Mouse (Mus musculus) limb, embryonic 11.5 days (tissue): ENCODE data around the gene Gm39566. TPM values are rescaled to one million over a fixed set of nuclear protein-coding genes. Genes with fewer than 3 reads are reported as not detected.

Experiments
- ATAC-seq: fragments of 200-750 bp; cut with Nextera tagmentation; 2 replicates; pipeline ENCODE4 v1.8.0; 2017; ENCODE audit warnings: low read depth; ENCODE audit not compliant: insufficient number of reproducible peaks, low FRiP score, low TSS enrichment
- DNase-seq: peaks from one replicate; pipeline ENCODE4 v3.0.0-alpha.2; 2015; ENCODE audit warnings: low spot score
- H3K27ac ChIP-seq: fragments of 300-500 bp; sonication (generic); replicated peaks from 2 replicates; pipeline ENCODE4 v1.5.1; 2014; ENCODE audit warnings: low read depth, mild to moderate bottlenecking, low read length
- H3K27me3 ChIP-seq: fragments of 300-500 bp; sonication (generic); 2 replicates; pipeline ENCODE4 v1.6.1; 2014; ENCODE audit warnings: mild to moderate bottlenecking, low read length, mixed read lengths; ENCODE audit not compliant: control insufficient read depth, insufficient read depth
- H3K36me3 ChIP-seq: fragments of 300-500 bp; sonication (generic); 2 replicates; pipeline ENCODE4 v1.6.1; 2014; ENCODE audit warnings: mild to moderate bottlenecking, low read length, moderate library complexity, mixed read lengths; ENCODE audit not compliant: control insufficient read depth, insufficient read depth
- H3K4me1 ChIP-seq: fragments of 300-500 bp; sonication (generic); 2 replicates; pipeline ENCODE4 v1.6.1; 2014; ENCODE audit warnings: low read length, mixed read lengths; ENCODE audit not compliant: control insufficient read depth, insufficient read depth
- H3K4me2 ChIP-seq: fragments of 300-500 bp; sonication (generic); 2 replicates; pipeline ENCODE4 v1.6.1; 2014; ENCODE audit warnings: low read depth, mild to moderate bottlenecking, moderate library complexity; ENCODE audit not compliant: severe bottlenecking
- H3K4me3 ChIP-seq: fragments of 300-500 bp; sonication (generic); 2 replicates; pipeline ENCODE4 v1.5.1; 2014; ENCODE audit warnings: low read depth, low read length
- H3K9ac ChIP-seq: fragments of 300-500 bp; sonication (generic); 2 replicates; pipeline ENCODE4 v1.6.1; 2014; ENCODE audit warnings: mild to moderate bottlenecking, low read length
- H3K9me3 ChIP-seq: fragments of 300-500 bp; sonication (generic); 2 replicates; pipeline ENCODE4 v1.6.1; 2016; ENCODE audit warnings: low read length; ENCODE audit not compliant: control insufficient read depth
- WGBS: fragments of 180-500 bp; shearing (Covaris S2); extraction: QIAGEN DNeasy Blood & Tissue Kit; methylation state at CpG from one replicate; pipeline ENCODE4 v1.1.7; 2014; 5-methylcytosine and 5-hydroxymethylcytosine counted together
- polyA plus RNA-seq: library from polyadenylated mRNA; unstranded; fragments of >200 nt; fragmentation: Nextera tagmentation; extraction: Ambion mirVana; gene quantifications from 2 replicates; pipeline ENCODE4 v1.2.1, GENCODE M21; 2014

Gm39566 gene
- polyA plus RNA-seq, 1 experiment from 2014 or later: not detected

GRCm38 (mm10) chr11:69803786-69804651, 11.1 kb downstream of the Gm39566 start:
- peaks cover 42% of the 10 kb centered on the region for H3K4me1 ChIP-seq
- H3K27me3 ChIP-seq: peaks cover 62% of the 10 kb centered on the region
- H3K36me3 ChIP-seq: no peaks in the 10 kb centered on the region
- H3K9me3 ChIP-seq: no peaks in the 10 kb centered on the region
- WGBS: 1% methylated on average over 60 of the region's 60 CpGs
- peak overlapping the region; percentile 46 for H3K4me3 ChIP-seq
- peak overlapping the region; percentile 85 for H3K4me2 ChIP-seq
- peak overlapping the region; percentile 41; the same call in 1 of the 2 replicates for H3K9ac ChIP-seq
- DNase-seq (peak; percentile 79), ATAC-seq (no peak)
- no peak overlapping the region for H3K27ac ChIP-seq

GRCm38 (mm10) chr11:69803328-69803727, 11.8 kb downstream of the Gm39566 start:
- Histone ChIP-seq H3K36me3 (no peaks in the 10 kb centered on the region), H3K4me1 (peaks cover 42% of the 10 kb centered on the region), H3K27me3 (peaks cover 65% of the 10 kb centered on the region), H3K9me3 (no peaks in the 10 kb centered on the region), H3K9ac (no peak overlapping the region; the same call in 1 of the 2 replicates), H3K27ac (no peak overlapping the region), H3K4me3 (peak overlapping the region; percentile 46), H3K4me2 (peak overlapping the region; percentile 85)
- WGBS: 2% methylated on average over 12 of the region's 12 CpGs
- no peak for DNase-seq
- no peak for ATAC-seq

GRCm38 (mm10) chr11:69802648-69803105, 12.4 kb downstream of the Gm39566 start:
- H3K9me3 ChIP-seq: no peaks in the 10 kb centered on the region
- peak overlapping the region; percentile 46 for H3K4me3 ChIP-seq
- peak overlapping the region; percentile 85 for H3K4me2 ChIP-seq
- H3K36me3 ChIP-seq: no peaks in the 10 kb centered on the region
- peak; percentile 83 for DNase-seq
- peaks cover 72% of the 10 kb centered on the region for H3K27me3 ChIP-seq
- H3K27ac ChIP-seq: no peak overlapping the region
- under 1% methylated on average over 33 of the region's 33 CpGs for WGBS
- no peak for ATAC-seq
- H3K4me1 ChIP-seq: peaks cover 42% of the 10 kb centered on the region
- H3K9ac ChIP-seq: peak overlapping the region; percentile 34; the same call in 1 of the 2 replicates

- peak; percentile 32 for DNase-seq
- no peaks in the 10 kb centered on the region for H3K36me3 ChIP-seq
- 0 out of 2 replicates have a peak within 1 kb of the TSS, but pooled peaks have one; percentile 42 for H3K27ac ChIP-seq
- 2% methylated on average over 33 of the region's 33 CpGs for WGBS
- peak within 1 kb of the TSS; percentile 91 for H3K4me2 ChIP-seq
- H3K9me3 ChIP-seq: no peaks in the 10 kb centered on the region
- no peak for ATAC-seq
- peak within 1 kb of the TSS; percentile 68 for H3K9ac ChIP-seq
- H3K4me3 ChIP-seq: peak within 1 kb of the TSS; percentile 46
- peaks cover 42% of the 10 kb centered on the region for H3K4me1 ChIP-seq
- peaks cover 70% of the 10 kb centered on the region for H3K27me3 ChIP-seq
Measured at GRCm38 (mm10) chr11:69801379-69801977, 13.6 kb downstream of the Gm39566 start, which contains the start of gene Fgf11. Gene Fgf11 (minus strand): TSS chr11:69801857.

GRCm38 (mm10) chr11:69800392-69801197, 14.5 kb downstream of the Gm39566 start:
- Histone ChIP-seq H3K4me1 (peaks cover 42% of the 10 kb centered on the region), H3K27me3 (peaks cover 65% of the 10 kb centered on the region), H3K4me3 (peak overlapping the region; percentile 46), H3K36me3 (no peaks in the 10 kb centered on the region), H3K27ac (0 out of 2 replicates have a peak overlapping the region, but pooled peaks have one; percentile 42), H3K9me3 (no peaks in the 10 kb centered on the region), H3K4me2 (peak overlapping the region; percentile 91), H3K9ac (peak overlapping the region; percentile 68)
- ATAC-seq (peak; percentile 61; the same call in 1 of the 2 replicates), DNase-seq (peak; percentile 83)
- under 1% methylated on average over 36 of the region's 36 CpGs for WGBS

GRCm38 (mm10) chr11:69800138-69800391, 15.0 kb downstream of the Gm39566 start:
- H3K27me3 ChIP-seq: peaks cover 59% of the 10 kb centered on the region
- ATAC-seq: no peak
- peaks cover 42% of the 10 kb centered on the region for H3K4me1 ChIP-seq
- no peaks in the 10 kb centered on the region for H3K36me3 ChIP-seq
- WGBS: 0% methylated on average over 11 of the region's 11 CpGs
- no peak overlapping the region for H3K27ac ChIP-seq
- H3K9me3 ChIP-seq: no peaks in the 10 kb centered on the region
- peak overlapping the region; percentile 91 for H3K4me2 ChIP-seq
- H3K9ac ChIP-seq: 0 out of 2 replicates have a peak overlapping the region, but pooled peaks have one; percentile 30
- no peak for DNase-seq
- peak overlapping the region; percentile 46 for H3K4me3 ChIP-seq

GRCm38 (mm10) chr11:69799394-69800137, 15.5 kb downstream of the Gm39566 start:
- Histone ChIP-seq H3K36me3 (no peaks in the 10 kb centered on the region), H3K4me1 (peaks cover 42% of the 10 kb centered on the region), H3K4me3 (peak overlapping the region; percentile 46; the same call in 1 of the 2 replicates), H3K9ac (no peak overlapping the region), H3K27ac (no peak overlapping the region), H3K27me3 (peaks cover 54% of the 10 kb centered on the region), H3K9me3 (no peaks in the 10 kb centered on the region), H3K4me2 (peak overlapping the region; percentile 91)
- ATAC-seq (no peak), DNase-seq (no peak)
- 28% methylated on average over 12 of the region's 12 CpGs for WGBS
